Mouse (Mus musculus): Measurements from ENCODE around the gene Eml4.

GRCm38 (mm10) chr17:83353011-83353410 lies 2.3 kb downstream of the Eml4 start:
- TF ChIP-seq CTCF (IDR thresholded peaks at IDR 0.05; ENCODE audit: control insufficient read depth, insufficient read depth, insufficient replicate concordance, low read depth, low read length) = no peak
- TF ChIP-seq POLR2A (IDR thresholded peaks at IDR 0.05; ENCODE audit: control insufficient read depth, low read depth, low read length) = no peak

All from testis, adult 2 months (tissue).